Mouse (Mus musculus): ENCODE measurements around the gene Crip2. TPM values are rescaled to one million over a fixed set of nuclear protein-coding genes. Genes with fewer than 3 reads are reported as not detected.

The Crip2 gene
- polyA plus RNA-seq, 1 experiment = 24.6 TPM

- TF ChIP-seq CTCF (IDR thresholded peaks at IDR 0.05; ENCODE audit: control insufficient read depth, insufficient read depth, low read length) (no peak), POLR2A (IDR thresholded peaks at IDR 0.05; ENCODE audit: borderline replicate concordance, control insufficient read depth, low read depth, low read length) (no peak)
- WGBS = 72% methylated on average over 6 of the region's 6 CpGs
- Histone ChIP-seq H3K27ac (ENCODE audit: control insufficient read depth, insufficient read depth, low read depth, low read length, poor library complexity) (no peak overlapping the region), H3K4me1 (ENCODE audit: control insufficient read depth, insufficient read depth, low read length) (peaks cover 7% of the 10 kb centered on the region; the same call in 1 of the 2 replicates), H3K4me3 (replicated peaks; ENCODE audit: control insufficient read depth, low read depth, low read length) (peak overlapping the region; percentile 96)
Observed at GRCm38 (mm10) chr12:113152991-113153525, 13.0 kb downstream of the Crip2 start.

- TF ChIP-seq POLR2A (IDR thresholded peaks at IDR 0.05; ENCODE audit: borderline replicate concordance, control insufficient read depth, low read depth, low read length) = no peak
- no peak for TF ChIP-seq CTCF (IDR thresholded peaks at IDR 0.05; ENCODE audit: control insufficient read depth, insufficient read depth, low read length)
- Histone ChIP-seq H3K4me3 (replicated peaks; ENCODE audit: control insufficient read depth, low read depth, low read length) (no peak overlapping the region), H3K27ac (ENCODE audit: control insufficient read depth, insufficient read depth, low read depth, low read length, poor library complexity) (peak overlapping the region; percentile 11; the same call in 1 of the 2 replicates), H3K4me1 (ENCODE audit: control insufficient read depth, insufficient read depth, low read length) (peaks cover 3% of the 10 kb centered on the region; the same call in 1 of the 2 replicates)
- 76% methylated on average over 7 of the region's 7 CpGs for WGBS
Observed at GRCm38 (mm10) chr12:113153971-113154370, 13.9 kb downstream of the Crip2 start.

- TF ChIP-seq POLR2A (IDR thresholded peaks at IDR 0.05; ENCODE audit: borderline replicate concordance, control insufficient read depth, low read depth, low read length) = no peak
- peak overlapping the region; percentile 82 for H3K27ac ChIP-seq (ENCODE audit: control insufficient read depth, insufficient read depth, low read depth, low read length, poor library complexity)
- H3K4me3 ChIP-seq (replicated peaks; ENCODE audit: control insufficient read depth, low read depth, low read length) = peak overlapping the region; percentile 77
- WGBS = 71% methylated on average over 6 of the region's 6 CpGs
- H3K4me1 ChIP-seq (ENCODE audit: control insufficient read depth, insufficient read depth, low read length) = peaks cover 3% of the 10 kb centered on the region; the same call in 1 of the 2 replicates
Observed at GRCm38 (mm10) chr12:113154747-113155075, 14.7 kb downstream of the Crip2 start.

GRCm38 (mm10) chr12:113155076-113155771 is 15.2 kb downstream of the Crip2 start:
- peaks cover 3% of the 10 kb centered on the region; the same call in 1 of the 2 replicates for H3K4me1 ChIP-seq (ENCODE audit: control insufficient read depth, insufficient read depth, low read length)
- H3K4me3 ChIP-seq (replicated peaks; ENCODE audit: control insufficient read depth, low read depth, low read length) = peak overlapping the region; percentile 77
- 0 out of 2 replicates have a peak, but pooled peaks have one; percentile 4 for TF ChIP-seq CTCF (IDR thresholded peaks at IDR 0.05; ENCODE audit: control insufficient read depth, insufficient read depth, low read length)
- TF ChIP-seq POLR2A (IDR thresholded peaks at IDR 0.05; ENCODE audit: borderline replicate concordance, control insufficient read depth, low read depth, low read length) = no peak
- WGBS = 6% methylated on average over 32 of the region's 32 CpGs
- H3K27ac ChIP-seq (ENCODE audit: control insufficient read depth, insufficient read depth, low read depth, low read length, poor library complexity) = peak overlapping the region; percentile 82

GRCm38 (mm10) chr12:113155887-113156539 is 16.0 kb downstream of the Crip2 start, which contains the start of gene Tedc1:
Tedc1 (plus strand) TSS chr12:113156421.
- Histone ChIP-seq H3K4me1 (ENCODE audit: control insufficient read depth, insufficient read depth, low read length) (peaks cover 3% of the 10 kb centered on the region; the same call in 1 of the 2 replicates), H3K4me3 (replicated peaks; ENCODE audit: control insufficient read depth, low read depth, low read length) (peak within 1 kb of the TSS; percentile 88), H3K27ac (ENCODE audit: control insufficient read depth, insufficient read depth, low read depth, low read length, poor library complexity) (peak within 1 kb of the TSS; percentile 82)
- WGBS = under 1% methylated on average over 46 of the region's 46 CpGs
- TF ChIP-seq POLR2A (IDR thresholded peaks at IDR 0.05; ENCODE audit: borderline replicate concordance, control insufficient read depth, low read depth, low read length) (peak; percentile 47; the same call in 1 of the 2 replicates), CTCF (IDR thresholded peaks at IDR 0.05; ENCODE audit: control insufficient read depth, insufficient read depth, low read length) (peak; percentile 94)

GRCm38 (mm10) chr12:113156540-113156929 is 16.5 kb downstream of the Crip2 start:
- TF ChIP-seq POLR2A (IDR thresholded peaks at IDR 0.05; ENCODE audit: borderline replicate concordance, control insufficient read depth, low read depth, low read length) = no peak
- no peak for TF ChIP-seq CTCF (IDR thresholded peaks at IDR 0.05; ENCODE audit: control insufficient read depth, insufficient read depth, low read length)
- peak overlapping the region; percentile 53 for H3K27ac ChIP-seq (ENCODE audit: control insufficient read depth, insufficient read depth, low read depth, low read length, poor library complexity)
- 1% methylated on average over 23 of the region's 23 CpGs for WGBS
- H3K4me3 ChIP-seq (replicated peaks; ENCODE audit: control insufficient read depth, low read depth, low read length) = peak overlapping the region; percentile 88
- H3K4me1 ChIP-seq (ENCODE audit: control insufficient read depth, insufficient read depth, low read length) = peaks cover 3% of the 10 kb centered on the region; the same call in 1 of the 2 replicates

GRCm38 (mm10) chr12:113157002-113157401 is 17.0 kb downstream of the Crip2 start:
- Histone ChIP-seq H3K27ac (ENCODE audit: control insufficient read depth, insufficient read depth, low read depth, low read length, poor library complexity) (no peak overlapping the region), H3K4me3 (replicated peaks; ENCODE audit: control insufficient read depth, low read depth, low read length) (peak overlapping the region; percentile 88), H3K4me1 (ENCODE audit: control insufficient read depth, insufficient read depth, low read length) (peaks cover 2% of the 10 kb centered on the region; the same call in 1 of the 2 replicates)
- WGBS = 53% methylated on average over 8 of the region's 8 CpGs
- no peak for TF ChIP-seq POLR2A (IDR thresholded peaks at IDR 0.05; ENCODE audit: borderline replicate concordance, control insufficient read depth, low read depth, low read length)
- TF ChIP-seq CTCF (IDR thresholded peaks at IDR 0.05; ENCODE audit: control insufficient read depth, insufficient read depth, low read length) = no peak

- H3K4me3 ChIP-seq (replicated peaks; ENCODE audit: control insufficient read depth, low read depth, low read length) = no peak overlapping the region
- TF ChIP-seq CTCF (IDR thresholded peaks at IDR 0.05; ENCODE audit: control insufficient read depth, insufficient read depth, low read length) = no peak
- no peak for TF ChIP-seq POLR2A (IDR thresholded peaks at IDR 0.05; ENCODE audit: borderline replicate concordance, control insufficient read depth, low read depth, low read length)
- H3K4me1 ChIP-seq (ENCODE audit: control insufficient read depth, insufficient read depth, low read length) = no peaks in the 10 kb centered on the region; the same call in 1 of the 2 replicates
- H3K27ac ChIP-seq (ENCODE audit: control insufficient read depth, insufficient read depth, low read depth, low read length, poor library complexity) = no peak overlapping the region
- 90% methylated on average over 8 of the region's 8 CpGs for WGBS
Observed at GRCm38 (mm10) chr12:113157521-113157920, 17.5 kb downstream of the Crip2 start.

Measured in bone marrow, adult 2 months (tissue).